Mouse (Mus musculus): Measurements from ENCODE around the gene Gm21985. TPM values are rescaled to one million over a fixed set of nuclear protein-coding genes. Genes with fewer than 3 reads are reported as not detected.

The Gm21985 gene
- polyA plus RNA-seq, 1 experiment from 2014 or later = not detected

DNA sequence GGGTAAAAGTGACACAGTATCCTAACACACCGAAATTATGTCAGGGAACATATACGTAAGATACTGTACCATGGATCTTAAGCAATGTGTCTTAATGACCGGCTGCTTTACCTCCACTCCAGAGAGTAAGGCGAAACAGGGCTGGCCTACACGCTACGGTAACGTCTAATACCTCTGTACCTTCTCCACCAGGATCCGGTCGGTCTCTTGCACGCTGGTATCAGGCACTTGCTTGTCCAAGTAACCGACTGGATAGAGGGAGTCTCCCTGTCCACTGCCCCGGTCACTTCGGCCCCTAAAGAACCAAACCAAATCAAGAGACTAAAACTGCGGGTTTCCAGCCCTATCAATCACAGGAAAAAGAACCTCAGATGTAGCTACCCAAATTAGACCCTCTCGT lies 101.1 kb downstream of the Gm21985 start:
- TF ChIP-seq CTCF (IDR thresholded peaks at IDR 0.05; ENCODE audit: low read depth) (no peak), EP300 (optimal IDR thresholded peaks at IDR 0.05) (no peak)

DNA sequence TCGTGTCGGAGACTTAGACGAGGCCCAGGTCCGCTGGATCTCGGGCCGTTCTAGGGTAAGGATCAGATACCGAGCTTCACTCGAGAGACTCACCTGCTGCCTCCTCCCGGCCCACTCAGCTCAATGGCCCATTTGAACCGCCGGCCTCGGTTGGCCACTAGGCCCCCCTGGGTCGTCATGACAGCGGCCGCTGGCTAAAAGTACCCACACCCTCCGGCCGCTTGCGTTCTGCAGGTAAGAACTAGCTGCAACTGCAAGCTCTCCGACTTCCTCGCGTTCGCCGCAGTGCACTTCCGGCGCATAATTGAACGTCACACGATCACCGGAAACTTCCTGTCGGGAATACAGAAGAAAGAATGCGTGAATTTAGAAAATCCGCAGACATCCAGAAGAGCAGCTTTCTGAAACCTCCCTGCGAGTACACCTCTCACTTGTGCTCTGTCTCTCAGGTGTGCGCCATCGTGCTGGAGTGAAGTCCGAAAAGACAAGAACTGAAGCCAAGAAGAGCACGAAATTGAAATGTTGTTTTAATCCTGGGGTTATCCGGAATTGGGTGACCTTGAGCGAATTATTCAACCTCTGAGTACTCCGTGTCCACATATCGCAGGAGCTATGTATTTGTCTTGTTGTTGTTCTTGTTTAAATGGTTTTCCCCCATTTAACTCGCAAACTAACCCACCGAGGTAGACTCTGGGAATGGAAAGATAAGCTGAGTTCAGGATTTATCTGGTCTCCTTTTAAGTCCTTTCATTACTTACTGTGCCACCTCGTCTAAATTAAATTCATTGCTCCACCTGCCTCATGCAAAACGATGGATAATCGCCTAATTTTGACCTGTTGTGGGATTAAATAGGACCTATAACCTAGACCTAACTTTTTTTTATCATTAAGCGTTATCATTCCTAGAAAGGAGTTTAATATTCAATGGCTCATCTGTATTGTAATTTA lies 101.9 kb downstream of the Gm21985 start, which contains the start of gene Emc4:
Gene Emc4 (minus strand): TSS at position 302 of the 948 bp plus-strand sequence.
- ATAC-seq (ENCODE audit: low FRiP score, low TSS enrichment) (peak; percentile 91), DNase-seq (ENCODE audit: low spot score) (peak; percentile 94)
- peak within 1 kb of the TSS; percentile 72 for H3K4me3 ChIP-seq (ENCODE audit: low read depth, low read length)
- peak within 1 kb of the TSS; percentile 83 for H3K9ac ChIP-seq (ENCODE audit: low read length)
- H3K27me3 ChIP-seq (ENCODE audit: control insufficient read depth, insufficient read depth, low read length) = no peaks in the 10 kb centered on the region
- TF ChIP-seq EP300 (optimal IDR thresholded peaks at IDR 0.05) = no peak
- no peak for TF ChIP-seq CTCF (IDR thresholded peaks at IDR 0.05; ENCODE audit: low read depth)
- H3K27ac ChIP-seq (replicated peaks) = peak within 1 kb of the TSS; percentile 75
- 1% methylated on average over 46 of the region's 46 CpGs for WGBS
- H3K4me1 ChIP-seq (replicated peaks; ENCODE audit: control insufficient read depth, insufficient read depth) = no peaks in the 10 kb centered on the region
- H3K4me2 ChIP-seq (replicated peaks; ENCODE audit: low read depth) = peak within 1 kb of the TSS; percentile 65
- H3K36me3 ChIP-seq (ENCODE audit: control insufficient read depth, insufficient read depth, low read length) = no peaks in the 10 kb centered on the region; the same call in 1 of the 2 replicates
- H3K9me3 ChIP-seq (ENCODE audit: control insufficient read depth, low read length) = no peaks in the 10 kb centered on the region

More for the DNA sequence above, 101.1 kb downstream of the Gm21985 start:
- H3K27ac ChIP-seq (replicated peaks) = 0 out of 2 replicates have a peak overlapping the region, but pooled peaks have one; percentile 9
- H3K4me3 ChIP-seq (ENCODE audit: low read depth, low read length) = peak overlapping the region; percentile 72
- ATAC-seq (ENCODE audit: low FRiP score, low TSS enrichment) (peak; percentile 19), DNase-seq (ENCODE audit: low spot score) (peak; percentile 21)
- no peaks in the 10 kb centered on the region for H3K9me3 ChIP-seq (ENCODE audit: control insufficient read depth, low read length)
- peaks cover 4% of the 10 kb centered on the region; the same call in 1 of the 2 replicates for H3K36me3 ChIP-seq (ENCODE audit: control insufficient read depth, insufficient read depth, low read length)
- WGBS = 14% methylated on average over 15 of the region's 15 CpGs
- no peaks in the 10 kb centered on the region for H3K27me3 ChIP-seq (ENCODE audit: control insufficient read depth, insufficient read depth, low read length)
- H3K9ac ChIP-seq (ENCODE audit: low read length) = peak overlapping the region; percentile 83
- H3K4me1 ChIP-seq (replicated peaks; ENCODE audit: control insufficient read depth, insufficient read depth) = no peaks in the 10 kb centered on the region
- peak overlapping the region; percentile 65 for H3K4me2 ChIP-seq (replicated peaks; ENCODE audit: low read depth)

DNA sequence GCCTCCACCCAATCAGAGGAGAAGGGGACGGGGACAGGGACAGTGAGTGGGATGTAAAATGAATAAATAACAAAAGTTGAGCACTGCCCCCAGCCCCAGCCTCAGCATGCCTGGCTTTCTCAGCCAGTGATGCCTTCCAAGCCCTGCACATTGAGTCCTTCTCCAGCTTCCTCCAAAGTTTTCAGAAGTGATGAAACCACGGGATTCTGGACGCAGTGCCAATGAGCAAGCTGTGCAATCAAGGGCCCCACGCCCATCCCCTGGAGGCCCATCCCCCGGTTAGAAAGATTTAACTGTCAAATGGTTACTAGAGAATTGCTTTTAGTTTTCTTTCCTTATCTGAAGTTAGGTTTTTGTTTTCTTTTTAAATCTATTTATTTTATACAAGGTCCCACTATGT lies 103.8 kb downstream of the Gm21985 start:
- Histone ChIP-seq H3K9ac (ENCODE audit: low read length) (no peak overlapping the region), H3K9me3 (ENCODE audit: control insufficient read depth, low read length) (no peaks in the 10 kb centered on the region), H3K27ac (replicated peaks) (no peak overlapping the region), H3K4me1 (replicated peaks; ENCODE audit: control insufficient read depth, insufficient read depth) (no peaks in the 10 kb centered on the region), H3K4me2 (replicated peaks; ENCODE audit: low read depth) (no peak overlapping the region), H3K4me3 (ENCODE audit: low read depth, low read length) (no peak overlapping the region), H3K36me3 (ENCODE audit: control insufficient read depth, insufficient read depth, low read length) (no peaks in the 10 kb centered on the region), H3K27me3 (ENCODE audit: control insufficient read depth, insufficient read depth, low read length) (no peaks in the 10 kb centered on the region)
- DNase-seq (ENCODE audit: low spot score) (no peak), ATAC-seq (ENCODE audit: low FRiP score, low TSS enrichment) (no peak)
- WGBS = 39% methylated on average over 5 of the region's 5 CpGs
- TF ChIP-seq CTCF (IDR thresholded peaks at IDR 0.05; ENCODE audit: low read depth) (no peak), EP300 (optimal IDR thresholded peaks at IDR 0.05) (no peak)

DNA sequence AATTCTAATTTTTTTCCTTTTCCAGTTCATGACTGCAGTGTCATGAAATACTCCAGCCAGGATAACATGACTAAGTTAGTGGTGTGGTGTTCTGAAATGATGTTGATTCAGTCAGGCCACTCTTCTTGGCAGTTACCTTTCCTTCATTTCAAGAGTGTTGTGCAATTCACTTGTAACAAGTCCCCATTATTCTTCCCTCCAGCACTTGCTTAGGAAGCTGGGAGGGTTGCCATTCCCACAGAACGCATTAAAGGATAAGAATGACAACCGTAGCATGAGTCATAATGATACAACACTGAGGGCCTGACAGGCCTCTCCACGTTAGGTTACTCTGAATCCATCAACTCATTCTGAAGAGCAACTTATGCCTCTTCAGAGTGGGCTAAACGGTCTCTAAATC lies 107.0 kb downstream of the Gm21985 start:
- 40% methylated on average over 4 of the region's 4 CpGs for WGBS
- H3K27ac ChIP-seq (replicated peaks) = no peak overlapping the region
- no peak overlapping the region for H3K4me3 ChIP-seq (ENCODE audit: low read depth, low read length)
- H3K4me2 ChIP-seq (replicated peaks; ENCODE audit: low read depth) = no peak overlapping the region
- ATAC-seq (ENCODE audit: low FRiP score, low TSS enrichment) (peak; percentile 57; the same call in 1 of the 2 replicates), DNase-seq (ENCODE audit: low spot score) (no peak)
- no peaks in the 10 kb centered on the region for H3K9me3 ChIP-seq (ENCODE audit: control insufficient read depth, low read length)
- H3K27me3 ChIP-seq (ENCODE audit: control insufficient read depth, insufficient read depth, low read length) = no peaks in the 10 kb centered on the region
- H3K9ac ChIP-seq (ENCODE audit: low read length) = no peak overlapping the region
- H3K36me3 ChIP-seq (ENCODE audit: control insufficient read depth, insufficient read depth, low read length) = no peaks in the 10 kb centered on the region
- no peaks in the 10 kb centered on the region for H3K4me1 ChIP-seq (replicated peaks; ENCODE audit: control insufficient read depth, insufficient read depth)
- TF ChIP-seq EP300 (optimal IDR thresholded peaks at IDR 0.05) = peak; percentile 17
- TF ChIP-seq CTCF (IDR thresholded peaks at IDR 0.05; ENCODE audit: low read depth) = no peak

DNA sequence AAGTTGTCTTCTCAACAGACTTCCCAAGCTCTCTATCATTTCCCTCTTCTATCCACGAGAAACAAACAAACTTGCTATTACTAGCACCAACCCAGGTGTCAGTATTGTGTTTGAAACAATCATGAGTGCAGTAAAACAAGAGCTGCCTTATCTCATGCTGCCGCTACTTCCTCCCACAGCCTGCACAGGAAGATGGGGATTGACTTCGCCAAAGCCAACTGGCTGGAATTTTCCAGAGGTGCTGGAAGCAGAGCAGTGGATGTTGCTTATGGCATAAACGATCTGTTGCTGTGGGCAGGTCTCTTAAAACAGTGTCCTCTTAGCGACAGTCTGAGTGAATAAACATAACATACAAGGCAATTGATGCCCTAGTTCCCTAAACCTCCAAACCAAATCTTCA lies 108.5 kb downstream of the Gm21985 start:
- H3K27ac ChIP-seq (replicated peaks) = no peak overlapping the region
- no peaks in the 10 kb centered on the region for H3K9me3 ChIP-seq (ENCODE audit: control insufficient read depth, low read length)
- H3K27me3 ChIP-seq (ENCODE audit: control insufficient read depth, insufficient read depth, low read length) = no peaks in the 10 kb centered on the region
- H3K36me3 ChIP-seq (ENCODE audit: control insufficient read depth, insufficient read depth, low read length) = no peaks in the 10 kb centered on the region
- no peak overlapping the region for H3K9ac ChIP-seq (ENCODE audit: low read length)
- no peaks in the 10 kb centered on the region for H3K4me1 ChIP-seq (replicated peaks; ENCODE audit: control insufficient read depth, insufficient read depth)
- H3K4me3 ChIP-seq (ENCODE audit: low read depth, low read length) = no peak overlapping the region
- no peak for ATAC-seq (ENCODE audit: low FRiP score, low TSS enrichment)
- no peak for DNase-seq (ENCODE audit: low spot score)
- TF ChIP-seq EP300 (optimal IDR thresholded peaks at IDR 0.05) (no peak), CTCF (IDR thresholded peaks at IDR 0.05; ENCODE audit: low read depth) (no peak)
- H3K4me2 ChIP-seq (replicated peaks; ENCODE audit: low read depth) = no peak overlapping the region
- WGBS = 50% methylated on average over 5 of the region's 5 CpGs

All from stomach, postnatal 0 days (tissue).